Mouse (Mus musculus) embryo, embryonic 11.5 days (tissue): ENCODE results near the gene Slc25a33.

ENCODE experiments used
- DNase-seq: peaks from one replicate; pipeline ENCODE4 v3.0.0-alpha.2; 2012; ENCODE audit warnings: low read depth, low spot score

Gene Slc25a33

DNA sequence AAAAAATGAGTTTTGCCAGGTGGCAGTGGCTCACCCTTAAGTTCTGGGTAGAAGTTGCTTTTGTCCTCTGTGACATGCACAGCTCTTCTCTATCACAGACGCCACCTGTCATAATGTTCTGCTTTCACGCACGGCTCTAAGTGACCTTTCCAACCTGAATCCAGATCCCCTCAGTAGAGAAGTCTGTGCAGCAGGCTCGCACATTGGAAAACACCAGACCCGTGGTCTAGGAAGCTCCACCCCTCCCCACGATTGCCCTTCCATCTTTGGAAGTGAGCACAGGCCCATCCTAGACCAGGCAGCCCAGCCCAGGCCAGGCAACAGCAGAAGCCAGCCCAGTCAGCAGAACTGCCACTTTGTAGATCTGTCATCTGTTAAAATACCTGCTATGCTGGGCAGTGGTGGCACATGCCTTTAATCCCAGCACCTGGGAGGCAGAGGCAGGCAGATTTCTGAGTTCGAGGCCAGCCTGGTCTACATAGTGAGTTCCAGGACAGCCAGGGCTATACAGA lies 20.9 kb upstream of the Slc25a33 start:
- DNase-seq: no peak

DNA sequence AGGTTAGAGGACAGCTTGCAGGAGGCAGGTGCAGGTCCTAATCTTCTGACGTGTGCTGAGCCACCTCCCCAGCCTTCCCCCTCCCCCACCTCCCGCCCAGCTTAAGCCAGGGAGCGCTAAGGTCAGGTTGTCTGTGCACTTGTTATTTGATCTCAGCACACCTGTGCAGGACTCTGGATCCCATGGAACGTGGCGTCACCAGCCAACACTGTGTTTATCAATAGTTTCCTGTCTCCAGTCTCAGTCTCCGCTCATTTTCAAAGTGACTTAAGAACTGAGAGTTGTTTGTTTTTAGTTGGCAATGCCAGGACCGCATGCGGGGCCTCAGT lies 19.9 kb upstream of the Slc25a33 start:
- no peak for DNase-seq

DNA sequence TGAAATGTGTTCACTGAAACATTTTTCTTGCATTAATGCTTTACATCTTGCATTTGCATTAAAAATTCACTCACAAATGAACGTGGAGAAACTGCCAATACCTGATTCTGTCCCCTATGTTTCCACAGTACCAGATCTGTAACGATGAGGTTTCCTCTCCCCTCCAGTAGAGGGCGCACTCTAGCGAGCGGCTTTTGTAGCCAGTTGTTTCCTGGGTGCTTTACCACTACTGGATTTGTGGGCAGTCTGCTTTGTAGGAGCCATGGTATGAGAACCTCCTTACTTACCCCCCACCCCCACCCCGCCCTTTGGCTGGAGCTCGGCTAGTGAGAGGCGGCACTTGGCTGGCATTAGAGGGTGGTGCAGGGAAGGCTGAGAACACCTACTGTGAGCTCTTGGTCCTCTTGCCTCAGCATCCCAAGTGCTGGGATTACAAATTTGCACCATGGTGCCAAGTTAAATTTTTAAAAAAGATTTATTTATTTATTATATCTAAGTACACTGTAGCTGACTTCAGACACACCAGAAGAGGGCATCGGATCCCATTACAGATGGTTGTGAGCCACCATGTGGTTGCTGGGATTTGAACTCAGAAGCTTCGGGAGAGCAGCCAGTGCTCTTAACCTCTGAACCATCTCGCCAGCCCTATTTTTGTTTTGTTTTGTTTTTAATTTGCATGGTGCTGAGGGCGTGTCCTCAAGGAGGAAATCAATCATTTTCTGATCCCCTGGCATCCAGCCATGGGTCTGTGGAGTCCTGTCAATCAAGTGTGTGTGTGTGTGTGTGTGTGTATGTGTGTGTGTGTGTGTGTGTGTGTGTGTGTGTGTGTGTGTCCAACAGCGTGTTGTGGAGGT lies 19.3 kb upstream of the Slc25a33 start:
- no peak for DNase-seq

GRCm38 (mm10) chr4:149792159-149792800 lies 18.2 kb upstream of the Slc25a33 start:
- no peak for DNase-seq

DNA sequence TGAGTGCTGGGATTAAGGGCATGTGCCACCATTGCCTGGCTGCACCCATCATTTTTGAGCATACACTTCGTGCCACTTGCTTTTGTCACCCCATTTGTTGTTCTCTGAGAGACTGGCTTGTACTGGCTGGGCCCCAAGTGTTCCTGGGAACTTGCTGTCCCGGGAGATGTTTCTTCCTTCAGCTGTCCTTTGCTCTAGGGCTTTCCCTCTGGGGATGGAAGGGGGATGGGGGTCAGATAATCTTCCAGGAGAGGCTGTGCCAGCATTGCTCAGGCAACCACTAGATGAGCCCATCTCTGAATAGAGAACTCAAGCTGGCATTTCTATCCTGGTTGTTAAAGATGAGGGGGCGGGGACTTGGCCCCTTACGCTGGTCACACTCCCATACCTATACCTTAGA lies 17.4 kb upstream of the Slc25a33 start:
- no peak for DNase-seq

GRCm38 (mm10) chr4:149790969-149791368 lies 16.9 kb upstream of the Slc25a33 start:
- DNase-seq: no peak

DNA sequence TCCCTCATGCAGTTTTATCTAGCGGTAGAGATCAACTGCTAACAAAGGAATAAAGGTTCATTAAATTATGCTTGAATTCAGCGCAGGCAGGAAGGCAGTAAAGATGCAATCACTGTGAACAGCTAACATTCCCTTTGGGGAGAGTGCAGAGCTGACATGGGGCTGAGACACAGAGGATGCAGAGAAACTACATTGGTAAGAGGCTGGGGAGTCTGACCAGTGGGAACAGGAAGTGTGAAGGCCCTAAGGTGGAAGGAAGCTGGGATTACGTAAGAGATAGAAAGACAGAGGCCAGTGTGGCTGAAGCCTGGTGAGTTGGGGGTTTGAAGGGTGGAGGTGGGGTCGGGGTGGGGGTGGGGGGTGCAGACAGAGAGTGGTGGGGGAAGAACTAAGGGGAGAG lies 16.5 kb upstream of the Slc25a33 start:
- no peak for DNase-seq

DNA sequence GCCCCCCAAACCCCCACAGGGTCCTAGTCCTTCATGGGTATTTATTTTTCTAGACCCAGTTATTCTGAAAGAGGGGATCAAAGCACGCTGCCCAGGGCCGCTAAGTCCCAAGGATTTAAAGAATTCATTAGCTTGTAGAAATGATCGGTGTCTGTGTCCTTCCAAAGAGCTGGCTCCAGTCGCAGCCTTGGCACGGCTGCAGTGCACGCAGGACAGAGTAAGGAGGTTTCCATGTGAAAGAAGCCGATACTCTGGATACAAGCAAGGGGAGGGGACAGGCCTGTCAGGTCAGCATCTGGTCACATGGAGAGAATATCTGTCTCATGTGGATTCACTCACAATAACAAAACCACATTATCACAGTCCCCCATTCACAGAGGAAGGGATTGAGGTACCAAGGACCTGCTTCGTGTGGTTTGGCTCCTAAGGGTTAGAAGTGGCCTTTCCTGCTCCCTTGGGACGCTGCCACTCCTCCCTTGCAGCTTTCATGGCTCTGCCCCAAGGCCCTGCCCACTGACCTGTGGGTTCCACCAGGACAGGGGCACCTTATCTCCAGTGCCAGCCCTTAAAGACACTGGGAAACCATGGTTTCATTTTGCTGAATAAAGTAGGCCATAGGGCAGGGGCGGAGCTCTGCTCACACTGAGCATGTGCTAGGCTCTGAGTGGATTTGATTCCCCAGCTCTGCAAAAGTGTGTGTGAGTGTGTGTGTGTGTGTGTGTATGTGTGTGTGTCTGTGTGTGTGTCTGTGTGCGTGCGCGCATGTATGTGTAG lies 15.5 kb upstream of the Slc25a33 start:
- no peak for DNase-seq

DNA sequence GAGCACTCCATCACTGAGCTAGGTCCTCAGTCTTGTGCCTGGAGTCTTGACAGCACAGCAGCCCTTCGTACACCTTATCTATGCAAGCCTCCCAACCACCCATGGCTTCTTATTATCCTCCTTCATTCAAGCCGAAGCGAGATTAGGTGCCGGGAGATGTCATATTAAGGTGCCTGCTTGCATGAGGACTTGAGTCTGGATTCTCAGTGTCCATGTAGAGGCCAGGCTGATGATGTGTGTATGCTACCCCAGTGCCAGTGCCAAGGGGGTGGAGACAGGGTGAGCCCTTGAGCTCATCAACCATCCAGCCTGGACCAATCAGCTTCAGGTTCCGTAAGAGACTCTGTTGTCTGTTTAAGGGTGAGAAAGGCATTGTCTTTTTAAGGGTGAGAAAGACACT lies 10.8 kb upstream of the Slc25a33 start:
- DNase-seq: no peak

GRCm38 (mm10) chr4:149784371-149784770 lies 10.3 kb upstream of the Slc25a33 start:
- no peak for DNase-seq

- no peak for DNase-seq
Measured at GRCm38 (mm10) chr4:149782975-149783374, 8.9 kb upstream of the Slc25a33 start.

- no peak for DNase-seq
Measured at GRCm38 (mm10) chr4:149780565-149781356, 6.7 kb upstream of the Slc25a33 start.

DNA sequence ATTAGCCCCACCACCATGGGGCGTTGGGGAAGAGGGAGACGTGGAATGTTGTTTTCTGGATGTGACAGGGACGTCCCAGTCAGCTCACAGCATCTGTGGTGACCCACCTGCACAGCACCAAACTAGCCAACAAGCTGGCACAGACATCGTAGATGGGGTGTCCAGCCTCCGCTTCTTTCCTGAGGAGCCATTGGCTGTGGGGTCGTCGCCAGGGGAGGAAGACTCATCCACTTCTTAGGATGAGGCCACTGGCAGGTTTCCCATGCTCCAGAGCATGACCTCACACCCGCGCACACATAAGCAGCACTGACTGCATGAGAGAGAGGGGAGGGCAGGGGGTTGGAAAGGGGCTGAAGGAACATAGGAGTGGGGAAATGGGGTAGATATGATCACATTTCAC lies 5.9 kb upstream of the Slc25a33 start:
- no peak for DNase-seq

DNA sequence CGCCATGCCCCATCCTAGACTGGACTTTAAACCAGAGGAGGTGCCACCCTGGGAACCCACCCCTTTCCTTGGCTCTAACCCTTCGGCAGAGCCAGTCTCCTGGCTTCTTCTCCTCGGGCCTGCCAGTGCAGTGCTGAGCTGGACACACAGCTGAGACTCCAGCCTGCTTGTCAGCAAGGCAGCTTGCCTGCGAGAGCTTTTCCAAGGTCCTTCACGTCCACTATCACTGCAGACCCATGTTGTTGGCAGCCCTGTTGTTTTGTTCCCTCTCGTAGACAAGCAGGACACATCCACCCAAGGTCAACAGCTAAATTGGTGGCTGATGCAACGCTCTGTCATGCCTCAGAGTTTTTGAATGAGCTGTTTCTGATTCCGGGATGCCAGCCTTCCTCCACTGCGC lies 3.0 kb upstream of the Slc25a33 start:
- no peak for DNase-seq

DNA sequence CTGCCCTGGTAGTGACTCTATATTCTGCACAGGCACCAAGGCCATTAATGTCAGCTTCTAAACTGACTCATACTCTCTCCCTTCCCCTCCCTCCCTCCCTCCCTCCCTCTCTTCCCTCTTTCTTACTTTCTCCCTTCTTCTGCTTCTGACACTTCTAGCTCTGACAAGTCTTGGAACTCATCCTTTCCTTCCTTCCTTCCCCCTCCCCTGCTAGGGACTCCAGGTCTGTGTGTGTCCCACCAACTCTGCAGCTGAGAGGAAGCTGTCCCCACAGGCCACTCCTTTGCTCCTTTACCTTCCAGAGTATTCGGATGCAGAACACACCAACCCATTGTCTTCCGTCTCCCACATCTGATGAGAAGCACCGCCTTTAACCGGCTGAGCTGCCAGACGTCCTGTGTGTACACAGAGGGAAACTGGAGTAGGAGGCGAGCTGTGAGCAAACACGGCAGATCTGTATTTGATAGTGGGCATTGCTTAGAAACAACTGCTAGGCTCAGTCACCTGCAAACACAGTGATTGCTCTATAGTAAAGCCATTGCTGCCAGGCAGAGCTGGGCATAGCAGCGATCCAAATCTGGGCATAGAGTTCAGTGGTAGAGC lies 1.8 kb upstream of the Slc25a33 start:
- no peak for DNase-seq

DNA sequence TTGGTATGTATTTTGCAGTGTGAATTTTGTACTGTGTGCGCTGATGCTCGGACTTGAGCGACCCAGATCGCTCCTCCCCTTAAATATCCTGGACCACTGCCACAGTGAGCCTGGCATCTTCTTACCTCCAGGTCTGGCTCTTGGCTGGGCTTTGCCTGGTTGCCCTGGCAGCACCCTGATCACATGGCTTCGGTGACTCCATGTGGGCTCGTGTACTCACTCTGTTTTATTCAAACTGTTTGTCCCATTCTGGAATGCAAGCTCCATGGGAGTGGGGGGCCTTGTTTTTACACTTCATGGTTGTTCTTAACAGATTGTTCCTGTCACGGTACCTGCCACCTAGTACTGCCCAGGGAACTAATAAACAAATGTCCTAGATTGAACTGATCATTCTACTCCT lies 1.3 kb upstream of the Slc25a33 start:
- no peak for DNase-seq

DNA sequence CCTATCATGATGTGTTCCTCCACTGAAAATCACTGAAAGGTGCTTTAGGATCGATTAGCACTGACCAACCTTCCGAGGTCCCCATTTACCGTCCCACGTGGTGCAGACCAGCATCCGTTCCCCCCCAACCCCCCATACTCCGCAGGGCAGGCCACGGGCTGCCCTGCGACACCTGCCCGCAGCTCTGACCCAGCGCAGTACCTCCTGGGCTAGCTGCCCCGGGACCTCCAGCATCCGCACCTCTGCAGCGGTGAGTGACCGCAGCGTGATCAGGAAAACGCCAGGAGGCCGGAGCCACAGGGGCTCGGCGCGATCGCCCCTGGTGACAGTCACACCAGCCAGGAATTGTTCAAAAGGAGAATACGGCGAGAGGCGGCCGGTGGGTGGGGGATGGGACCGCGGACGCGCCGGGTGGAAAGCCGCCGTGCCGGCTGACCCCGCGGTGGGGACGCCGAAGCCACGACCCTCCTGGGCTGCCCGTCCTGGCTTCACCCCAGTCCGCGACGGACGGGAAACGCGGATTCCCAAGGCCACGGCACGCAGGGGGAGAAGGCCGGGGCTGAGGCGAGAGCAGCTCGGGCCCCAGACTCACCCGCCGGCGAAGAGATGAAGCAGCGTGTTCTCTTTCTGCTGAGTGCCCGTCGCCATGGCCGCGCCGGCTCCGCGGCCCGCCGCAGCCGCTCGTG lies 526 bp downstream of the Slc25a33 start:
- DNase-seq: no peak

- DNase-seq: no peak
Measured at GRCm38 (mm10) chr4:149772394-149772793, 1.7 kb downstream of the Slc25a33 start.

DNA sequence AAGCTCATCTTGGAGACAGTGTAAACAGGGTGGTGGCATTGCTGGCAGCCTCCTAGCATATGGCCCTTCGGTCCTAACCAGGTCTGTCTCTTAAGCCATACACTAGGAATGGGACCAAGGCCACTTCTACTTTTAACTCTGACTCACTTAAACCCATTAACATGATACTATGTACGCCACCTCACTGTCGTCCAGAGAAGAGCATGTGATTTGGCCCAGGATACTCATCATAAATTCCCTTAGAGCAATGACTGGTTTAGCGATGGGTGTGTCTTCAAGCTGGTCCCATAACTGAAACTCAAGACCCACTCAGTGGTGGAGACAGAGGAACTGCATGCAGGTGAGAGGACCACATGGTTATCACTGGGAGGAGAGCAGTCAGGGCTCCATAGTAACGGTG lies 8.9 kb downstream of the Slc25a33 start:
- DNase-seq: no peak

- DNase-seq: no peak
Measured at GRCm38 (mm10) chr4:149763335-149763734, 10.7 kb downstream of the Slc25a33 start.

GRCm38 (mm10) chr4:149759517-149759916 lies 14.6 kb downstream of the Slc25a33 start:
- no peak for DNase-seq
